Mouse (Mus musculus): ENCODE data around the gene Spag8.

GRCm38 (mm10) chr4:43640491-43640890, 12.9 kb downstream of the Spag8 start:
- TF ChIP-seq POLR2A (IDR thresholded peaks at IDR 0.05; ENCODE audit: low read depth, low read length) (no peak), CTCF (IDR thresholded peaks at IDR 0.05; ENCODE audit: extremely low read depth, insufficient read depth, insufficient read length, insufficient replicate concordance) (no peak)

Measured in spleen, adult 2 months (tissue).